Mouse (Mus musculus) left cerebral cortex, postnatal 4 days (tissue): ENCODE data around the gene Mrpl57. TPM values are rescaled to one million over a fixed set of nuclear protein-coding genes. Genes with fewer than 3 reads are reported as not detected.
"Not testable (repeated sequence)": the region's sequence is repeated elsewhere in the genome, so short reads cannot be mapped to it uniquely, and the experiment has no call there.

Source experiments
- DNase-seq: peaks from one replicate; pipeline ENCODE4 v3.0.0-alpha.2; 2022
- intact Hi-C: fragments of 180-260 bp; cut with DNase I; formaldehyde crosslinking; loops from one replicate; pipeline ENCODE4 v1.15.1; 2025
- total RNA-seq, 2 experiments: library from RNA; stranded (reverse); gene quantifications; 2 replicates each; pipeline ENCODE4 v1.2.3; 2021

Mrpl57 gene
- total RNA-seq: 10 to 100 TPM; 79.2 to 80.6 TPM

- peak; percentile 94 for DNase-seq
- intact Hi-C loops: no loop called here
Observed at GRCm38 (mm10) chr14:57825788-57826751, at the start of gene Mrpl57, which contains the start of gene Ska3. Gene Mrpl57, plus strand, starts transcription at chr14:57826234. Gene Ska3, minus strand, starts transcription at chr14:57826185.

- no peak for DNase-seq
- intact Hi-C loops: no loop called here
Observed at GRCm38 (mm10) chr14:57787406-57787805, 38.6 kb upstream of the Mrpl57 start.

- no peak for DNase-seq
- intact Hi-C loops: no loop called here
Observed at GRCm38 (mm10) chr14:57789311-57789710, 36.7 kb upstream of the Mrpl57 start.

- DNase-seq: no peak
- intact Hi-C loops: no loop called here
Observed at GRCm38 (mm10) chr14:57789759-57790158, 36.3 kb upstream of the Mrpl57 start.

GRCm38 (mm10) chr14:57791171-57791570, 34.9 kb upstream of the Mrpl57 start:
- intact Hi-C loops: no loop called here
- DNase-seq: no peak

GRCm38 (mm10) chr14:57797551-57797950, 28.5 kb upstream of the Mrpl57 start:
- DNase-seq: no peak
- intact Hi-C loops: loop anchor here (5.0 kb wide), 1 partner anchor 50 kb away; the partner anchor contains the start of gene Gm49361

GRCm38 (mm10) chr14:57797991-57798931, 27.8 kb upstream of the Mrpl57 start, which contains the start of gene Sap18:
Gene Sap18, plus strand, starts transcription at chr14:57798180.
- intact Hi-C loops: loop anchor here (5.0 kb wide), 1 partner anchor 51 kb away; the partner anchor contains the start of gene Gm49361
- DNase-seq: peak; percentile 99

GRCm38 (mm10) chr14:57803731-57804130, 22.3 kb upstream of the Mrpl57 start:
- intact Hi-C loops: no loop called here
- no peak for DNase-seq

GRCm38 (mm10) chr14:57808558-57808957, 17.5 kb upstream of the Mrpl57 start:
- intact Hi-C loops: no loop called here
- no peak for DNase-seq

- no peak for DNase-seq
- intact Hi-C loops: no loop called here
Observed at GRCm38 (mm10) chr14:57810886-57811285, 15.1 kb upstream of the Mrpl57 start.

GRCm38 (mm10) chr14:57811844-57812243, 14.2 kb upstream of the Mrpl57 start:
- intact Hi-C loops: no loop called here
- DNase-seq: no peak

GRCm38 (mm10) chr14:57820839-57821238, 5.2 kb upstream of the Mrpl57 start:
- no peak for DNase-seq
- intact Hi-C loops: no loop called here

- DNase-seq: no peak
- intact Hi-C loops: no loop called here
Observed at GRCm38 (mm10) chr14:57827284-57827683, 1.2 kb downstream of the Mrpl57 start.

- no peak for DNase-seq
- intact Hi-C loops: no loop called here
Observed at GRCm38 (mm10) chr14:57833526-57833925, 7.5 kb downstream of the Mrpl57 start.

GRCm38 (mm10) chr14:57835157-57835556, 9.1 kb downstream of the Mrpl57 start:
- intact Hi-C loops: no loop called here
- no peak for DNase-seq

GRCm38 (mm10) chr14:57844535-57844934, 18.5 kb downstream of the Mrpl57 start:
- no peak for DNase-seq
- intact Hi-C loops: no loop called here

GRCm38 (mm10) chr14:57848061-57848460, 22.0 kb downstream of the Mrpl57 start:
- not testable (repeated sequence) for DNase-seq

GRCm38 (mm10) chr14:57848646-57849045, 22.6 kb downstream of the Mrpl57 start:
- intact Hi-C loops: no loop called here
- DNase-seq: no peak

More at GRCm38 (mm10) chr14:57848061-57848460, 22.0 kb downstream of the Mrpl57 start:
- intact Hi-C loops: not testable (repeated sequence)

- intact Hi-C loops: no loop called here
Observed at GRCm38 (mm10) chr14:57850330-57850729, 24.3 kb downstream of the Mrpl57 start.

GRCm38 (mm10) chr14:57852961-57853360, 26.9 kb downstream of the Mrpl57 start:
- intact Hi-C loops: no loop called here
- DNase-seq: no peak

More at GRCm38 (mm10) chr14:57850330-57850729, 24.3 kb downstream of the Mrpl57 start:
- no peak for DNase-seq

GRCm38 (mm10) chr14:57856037-57856436, 30.0 kb downstream of the Mrpl57 start:
- DNase-seq, intact Hi-C loops: not testable (repeated sequence)
